Mouse (Mus musculus): ENCODE results near the gene Etfb. TPM values are rescaled to one million over a fixed set of nuclear protein-coding genes. Genes with fewer than 3 reads are reported as not detected.

Etfb gene
- total and polyA plus RNA-seq, 3 experiments: 177 to 186 TPM; not detected in 1

DNA sequence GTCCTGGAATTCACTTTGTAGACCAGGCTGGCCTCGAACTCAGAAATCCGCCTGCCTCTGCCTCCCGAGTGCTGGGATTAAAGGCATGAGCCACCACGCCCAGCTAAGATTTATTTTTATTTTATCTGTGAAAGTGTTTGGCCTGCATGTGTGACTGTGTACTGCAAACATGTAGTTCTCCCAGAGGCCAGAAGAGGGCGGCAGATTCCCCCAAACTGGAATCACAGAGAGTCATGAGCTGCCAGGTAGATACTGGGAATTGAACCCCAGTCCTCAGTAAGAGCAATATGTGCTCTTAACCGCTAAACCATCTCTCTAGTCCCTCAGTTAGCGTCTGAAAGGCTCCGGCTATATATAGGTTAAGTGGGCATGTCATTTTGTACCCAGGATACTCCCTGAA is 26.5 kb downstream of the Etfb start:
- Histone ChIP-seq H3K4me1 (ENCODE audit: control insufficient read depth in 1 of 2, insufficient read depth in 2 of 2, low read length in 2 of 2) (no peaks in the 10 kb centered on the region; a peak in 1 of 4 replicates), H3K9me3 (replicated peaks; ENCODE audit: insufficient read depth, low read length) (no peaks in the 10 kb centered on the region), H3K79me2 (ENCODE audit: control insufficient read depth, insufficient read depth, low read length, poor library complexity) (no peaks in the 10 kb centered on the region), H3K27ac (ENCODE audit: control insufficient read depth, low read depth, low read length) (no peak overlapping the region), H3K4me3 (ENCODE audit: control insufficient read depth in 1 of 2, insufficient read depth in 1 of 2, low read depth in 2 of 2, low read length in 2 of 2) (no peak overlapping the region), H3K9ac (ENCODE audit: control insufficient read depth, low read depth, low read length, poor library complexity, severe bottlenecking) (no peak overlapping the region), H3K27me3 (ENCODE audit: control insufficient read depth in 1 of 2, insufficient read depth in 2 of 2, low read length in 2 of 2) (no peaks in the 10 kb centered on the region), H3K36me3 (ENCODE audit: control insufficient read depth in 1 of 2, insufficient read depth in 2 of 2, low read length in 2 of 2) (no peaks in the 10 kb centered on the region)
- TF ChIP-seq CTCF (IDR thresholded peaks at IDR 0.05 in 2 of 3, conservative IDR thresholded peaks at IDR 0.05 in 1 of 3; ENCODE audit: control insufficient read depth in 1 of 3, insufficient read depth in 1 of 3, low read depth in 2 of 3, low read length in 3 of 3, poor library complexity in 1 of 3, severe bottlenecking in 1 of 3) (peak; percentile 51 to 62 (median 55)), RAD21 (IDR thresholded peaks at IDR 0.05; ENCODE audit: low read depth, low read length) (peak; percentile 48), MAZ (IDR thresholded peaks at IDR 0.05; ENCODE audit: low read depth, low read length) (no peak), MAX (IDR thresholded peaks at IDR 0.05; ENCODE audit: low read length) (no peak), TAL1 (IDR thresholded peaks at IDR 0.05; ENCODE audit: low read length) (no peak), NRF1 (IDR thresholded peaks at IDR 0.05; ENCODE audit: insufficient read depth, low read depth, low read length, poor library complexity, severe bottlenecking) (no peak), ZMIZ1 (IDR thresholded peaks at IDR 0.05; ENCODE audit: low read depth, low read length) (no peak), JUND (IDR thresholded peaks at IDR 0.05; ENCODE audit: low read depth, low read length) (no peak), TCF12 (IDR thresholded peaks at IDR 0.05; ENCODE audit: low read depth, low read length) (no peak), USF1 (IDR thresholded peaks at IDR 0.05; ENCODE audit: low read depth, low read length) (no peak), ETS1 (IDR thresholded peaks at IDR 0.05; ENCODE audit: low read depth, low read length) (no peak), GABPA (IDR thresholded peaks at IDR 0.05; ENCODE audit: low read depth, low read length) (no peak), ZKSCAN1 (IDR thresholded peaks at IDR 0.05; ENCODE audit: low read depth, low read length) (no peak), BHLHE40 (IDR thresholded peaks at IDR 0.05; ENCODE audit: borderline replicate concordance, low read depth, low read length) (no peak), RCOR1 (IDR thresholded peaks at IDR 0.05; ENCODE audit: low read depth, low read length) (no peak), KAT2A (conservative IDR thresholded peaks at IDR 0.05; ENCODE audit: low read depth, low read length) (no peak), POLR2AphosphoS5 (IDR thresholded peaks at IDR 0.05; ENCODE audit: borderline replicate concordance, low read depth, low read length) (no peak), CHD2 (IDR thresholded peaks at IDR 0.05; ENCODE audit: low read length) (no peak), ZC3H11A (IDR thresholded peaks at IDR 0.05; ENCODE audit: low read depth, low read length) (0 out of 2 replicates have a peak, but pooled peaks have one; percentile 16), TBP (IDR thresholded peaks at IDR 0.05; ENCODE audit: low read depth, low read length) (peak; percentile 37; the same call in 1 of the 2 replicates), E2F4 (IDR thresholded peaks at IDR 0.05; ENCODE audit: borderline replicate concordance, low read depth, low read length) (no peak), MYB (IDR thresholded peaks at IDR 0.05; ENCODE audit: low read depth, low read length) (no peak), MEF2A (IDR thresholded peaks at IDR 0.05; ENCODE audit: extremely low read depth, insufficient replicate concordance, low read depth, low read length, poor library complexity, severe bottlenecking) (no peak), NELFE (IDR thresholded peaks at IDR 0.05; ENCODE audit: low read depth, low read length) (no peak), UBTF (IDR thresholded peaks at IDR 0.05; ENCODE audit: borderline replicate concordance, insufficient read depth, low read depth, low read length) (no peak), USF2 (IDR thresholded peaks at IDR 0.05; ENCODE audit: borderline replicate concordance in 1 of 2, insufficient read depth in 1 of 2, low read depth in 1 of 2, low read length in 2 of 2) (no peak), ELF1 (IDR thresholded peaks at IDR 0.05; ENCODE audit: low read depth, low read length) (no peak), SIN3A (IDR thresholded peaks at IDR 0.05; ENCODE audit: low read length) (no peak), SMC3 (IDR thresholded peaks at IDR 0.05; ENCODE audit: low read depth, low read length) (peak; percentile 43), MAFK (IDR thresholded peaks at IDR 0.05; ENCODE audit: borderline replicate concordance, low read depth, low read length) (no peak), EP300 (IDR thresholded peaks at IDR 0.05; ENCODE audit: low read depth in 1 of 2, low read length in 2 of 2) (no peak)
- peak; percentile 45 for DNase-seq (ENCODE audit: low read depth, low spot score)
